Mouse (Mus musculus) large intestine, adult 2 months (tissue): ENCODE results near the gene Igfbp1. TPM values are rescaled to one million over a fixed set of nuclear protein-coding genes. Genes with fewer than 3 reads are reported as not detected.

Experiments
- DNase-seq: peaks from one replicate; pipeline ENCODE4 v3.0.0-alpha.2; 2012; ENCODE audit warnings: low read depth, low spot score
- WGBS: fragments of 180-500 bp; shearing (Covaris S2); methylation state at CpG from one replicate; pipeline ENCODE4 v1.1.7; 2018; 5-methylcytosine and 5-hydroxymethylcytosine counted together
- polyA plus RNA-seq: library from polyadenylated mRNA; depleted of rRNA; stranded (reverse); fragments of >200 nt; gene quantifications from 2 replicates; pipeline ENCODE4 v1.2.3, GENCODE M21; 2012; rRNA removed

Igfbp1 gene
- polyA plus RNA-seq, 1 experiment: 0.06 TPM

DNA sequence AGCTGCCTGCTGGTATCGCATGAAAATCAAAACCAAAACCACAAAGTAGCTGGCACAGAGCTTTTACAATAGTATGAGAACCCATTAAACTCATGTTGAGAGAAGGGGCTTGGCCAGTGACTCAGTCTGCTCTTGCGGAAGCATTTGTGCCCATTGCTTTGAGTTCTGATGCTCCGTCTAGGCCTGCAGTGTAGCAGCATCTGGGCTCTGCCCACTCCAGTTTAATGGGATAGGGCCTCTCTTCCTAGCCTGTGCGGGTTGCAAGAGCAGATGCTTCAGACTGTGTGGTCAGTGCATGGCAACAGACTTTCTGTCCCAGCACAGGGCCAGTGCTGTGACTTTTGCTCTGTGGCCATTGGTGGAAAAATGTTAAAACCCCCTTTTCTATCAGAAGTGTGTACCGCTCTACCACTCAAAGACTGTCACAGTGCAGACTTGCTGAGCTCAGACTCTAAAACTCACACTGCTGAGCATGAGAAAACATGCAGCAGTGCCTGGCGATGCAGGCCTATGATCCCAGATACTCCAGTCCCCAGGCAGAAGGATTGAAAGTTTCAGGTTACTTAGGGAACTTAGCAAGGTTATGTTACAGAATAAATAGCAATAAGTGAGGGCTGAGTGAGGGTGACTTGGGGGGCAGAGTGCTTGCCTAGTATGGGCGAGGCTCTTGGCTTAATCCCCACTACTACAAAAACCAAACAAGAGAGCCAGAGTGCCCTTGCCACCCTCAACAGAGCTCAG, 29.4 kb downstream of the Igfbp1 start:
- 78% methylated on average over 7 of the region's 7 CpGs for WGBS

DNA sequence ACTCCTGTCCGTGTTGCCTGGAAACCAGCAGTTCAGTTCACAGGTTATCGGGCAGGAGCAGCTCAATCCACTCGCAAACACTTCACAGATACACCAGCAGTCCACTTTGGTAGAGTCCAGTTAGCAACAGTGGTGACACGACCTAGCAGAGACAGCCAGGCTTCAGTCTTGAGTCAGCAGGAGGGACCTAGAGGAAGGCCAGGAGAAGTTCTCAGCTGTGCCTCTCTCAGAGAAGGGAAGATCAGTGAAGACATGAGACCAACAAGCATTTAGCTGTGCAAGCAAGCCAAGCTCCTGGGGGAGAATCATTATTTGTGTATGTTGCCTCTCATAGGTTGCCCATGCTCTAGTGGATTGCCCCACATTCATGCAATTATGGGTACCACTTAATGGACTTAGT, 30.5 kb downstream of the Igfbp1 start:
- WGBS: 83% methylated on average over 4 of the region's 4 CpGs
- DNase-seq: no peak

More for the DNA sequence above, 29.4 kb downstream of the Igfbp1 start:
- no peak for DNase-seq

DNA sequence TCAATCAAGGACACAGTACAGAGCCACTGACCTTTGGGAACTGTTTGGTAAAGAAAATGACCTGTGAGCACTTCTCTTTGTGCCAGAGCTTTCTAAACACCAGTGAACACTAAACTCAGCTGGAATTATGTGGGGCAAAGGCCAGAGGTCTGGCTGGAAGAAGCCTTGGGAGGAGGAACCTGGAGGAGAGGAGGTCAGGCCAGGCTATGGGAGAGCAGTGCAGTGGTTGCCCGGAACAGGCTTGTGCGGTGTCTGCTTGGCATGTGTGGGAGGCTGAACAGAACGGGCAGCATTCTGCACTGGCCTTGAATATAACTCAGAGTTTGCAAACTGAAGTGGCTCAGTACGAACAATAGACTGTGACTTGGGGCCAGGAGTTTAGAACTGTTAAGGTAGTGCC, 32.4 kb downstream of the Igfbp1 start:
- 69% methylated on average over 4 of the region's 4 CpGs for WGBS
- no peak for DNase-seq

DNA sequence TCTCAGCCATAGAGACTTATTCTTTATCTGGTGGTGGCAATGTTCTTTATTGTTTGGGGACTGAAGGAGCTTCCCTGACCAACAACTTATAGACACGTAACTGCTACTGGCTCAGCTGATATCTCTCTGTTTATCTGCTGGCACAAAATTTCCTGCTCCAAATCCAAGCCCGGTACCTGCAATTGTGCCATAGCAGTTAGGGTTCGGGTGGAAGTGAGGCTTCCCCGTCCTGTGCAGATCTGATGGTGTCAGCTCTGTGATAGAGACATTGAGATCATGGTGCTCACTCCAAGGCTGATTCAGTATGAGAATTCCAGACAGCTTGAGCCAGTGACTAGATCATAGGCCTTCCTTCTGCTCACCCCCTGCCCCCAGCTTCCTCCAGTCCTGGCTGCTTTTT, 34.4 kb downstream of the Igfbp1 start:
- DNase-seq: no peak
- WGBS: 90% methylated on average over 4 of the region's 4 CpGs

DNA sequence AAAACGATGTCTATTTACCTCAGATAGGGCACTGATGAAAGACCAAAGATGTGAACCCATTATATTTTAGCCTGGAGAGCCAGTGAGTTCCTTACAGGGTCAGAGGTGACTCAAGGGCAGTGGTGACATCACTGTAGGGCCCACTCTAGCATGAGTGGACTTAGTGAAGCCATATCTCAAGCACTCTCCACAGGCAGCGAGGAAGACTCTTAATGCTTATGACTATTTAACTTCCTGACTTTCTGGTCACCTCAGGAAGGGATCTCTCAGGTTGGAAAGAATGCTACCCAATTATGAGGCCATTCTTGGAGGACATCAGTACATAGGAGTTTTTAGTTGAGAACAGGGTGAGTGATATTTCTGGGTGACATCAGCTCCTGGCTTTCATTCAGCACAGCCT, 35.8 kb downstream of the Igfbp1 start:
- no peak for DNase-seq
- 77% methylated on average over 2 of the region's 2 CpGs for WGBS

DNA sequence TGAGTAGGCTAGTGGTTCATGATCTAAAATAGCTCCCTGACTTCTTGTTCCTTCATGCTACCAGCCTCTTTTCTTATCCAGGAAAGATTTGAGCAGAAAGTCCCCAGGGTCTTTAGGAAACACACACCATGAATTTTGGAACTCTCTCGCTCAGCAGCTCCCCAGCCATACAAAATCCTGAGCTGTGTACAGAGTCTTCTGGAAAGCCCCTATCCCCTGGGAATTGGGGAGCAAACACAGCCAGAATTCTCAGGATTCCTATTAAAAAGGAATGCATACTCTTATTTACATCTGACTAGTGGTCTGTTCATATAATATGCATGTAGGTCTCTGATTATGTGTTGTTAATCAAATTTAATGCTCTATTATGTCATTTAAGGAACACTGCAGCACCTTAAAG, 36.9 kb downstream of the Igfbp1 start:
- no peak for DNase-seq
- WGBS: 80% methylated on average over 1 of the region's 1 CpGs

DNA sequence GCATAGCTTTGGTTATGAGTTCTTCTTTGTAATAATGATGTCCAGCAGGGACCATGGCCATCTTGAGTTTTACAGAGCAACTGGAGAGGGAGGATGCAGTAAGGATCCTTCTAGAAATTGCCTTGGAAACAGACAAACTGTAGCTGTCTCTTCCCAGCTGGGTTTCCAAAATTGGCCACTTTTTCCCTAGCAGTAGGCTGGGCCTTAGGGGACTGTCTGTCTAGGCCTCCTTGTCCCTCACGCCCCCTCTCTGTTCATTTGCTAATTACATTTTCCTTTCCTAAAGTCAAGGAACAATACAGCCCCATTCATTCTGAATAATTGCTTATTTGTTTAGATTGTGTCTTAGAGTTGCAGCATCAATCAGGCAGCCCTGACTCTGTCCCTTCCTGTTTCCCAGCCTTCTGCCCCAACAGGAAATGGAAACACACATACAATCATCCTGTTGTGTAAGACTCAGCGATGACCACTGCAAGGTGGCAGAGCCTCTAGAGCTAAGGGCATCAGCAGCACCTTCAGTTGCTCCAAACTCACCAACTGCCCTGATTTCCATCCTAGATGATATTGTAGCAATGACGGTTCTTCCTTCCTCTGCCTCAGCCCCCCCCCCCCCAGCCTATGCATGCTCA, 37.5 kb downstream of the Igfbp1 start:
- WGBS: 72% methylated on average over 3 of the region's 3 CpGs
- no peak for DNase-seq

DNA sequence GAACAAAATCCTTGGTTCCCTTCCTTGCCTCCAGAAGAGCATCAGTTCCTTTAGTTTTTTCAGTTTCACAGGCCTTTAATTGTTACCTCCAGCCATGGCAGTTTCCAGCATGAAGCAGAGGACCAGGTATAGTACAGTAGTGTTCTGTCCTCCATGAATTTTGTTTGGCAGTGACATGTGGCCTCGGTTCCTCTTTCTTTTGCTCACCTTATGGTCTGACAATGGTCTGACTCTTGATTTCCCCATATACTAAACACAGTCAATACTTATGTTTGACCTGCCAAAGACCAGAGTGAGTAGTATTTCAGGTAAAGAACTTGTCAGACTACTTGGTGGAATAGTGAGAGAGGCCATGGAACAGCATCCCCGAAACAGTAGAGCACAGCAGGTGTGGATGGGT, 39.2 kb downstream of the Igfbp1 start:
- no peak for DNase-seq
- 84% methylated on average over 2 of the region's 2 CpGs for WGBS

DNA sequence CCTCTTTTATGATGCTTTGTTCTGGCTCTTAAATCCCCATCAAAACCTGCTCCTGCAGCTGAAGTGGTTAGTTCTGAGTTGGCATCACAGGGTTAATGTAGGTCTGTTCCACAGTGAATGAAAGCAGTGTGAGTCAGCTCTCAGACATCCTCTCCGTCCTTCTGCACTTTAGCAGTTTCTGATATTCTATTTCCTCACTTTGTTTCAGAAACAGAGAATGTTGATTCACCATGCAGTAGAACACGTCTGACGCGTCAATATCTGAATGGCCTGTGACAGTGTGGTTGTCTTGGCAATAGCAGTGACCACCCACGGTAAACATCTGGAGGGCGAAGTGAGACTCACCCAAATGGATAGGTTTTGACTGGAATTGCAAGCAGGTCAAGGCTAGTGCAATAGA, 40.1 kb downstream of the Igfbp1 start:
- 35% methylated on average over 6 of the region's 6 CpGs for WGBS
- no peak for DNase-seq

DNA sequence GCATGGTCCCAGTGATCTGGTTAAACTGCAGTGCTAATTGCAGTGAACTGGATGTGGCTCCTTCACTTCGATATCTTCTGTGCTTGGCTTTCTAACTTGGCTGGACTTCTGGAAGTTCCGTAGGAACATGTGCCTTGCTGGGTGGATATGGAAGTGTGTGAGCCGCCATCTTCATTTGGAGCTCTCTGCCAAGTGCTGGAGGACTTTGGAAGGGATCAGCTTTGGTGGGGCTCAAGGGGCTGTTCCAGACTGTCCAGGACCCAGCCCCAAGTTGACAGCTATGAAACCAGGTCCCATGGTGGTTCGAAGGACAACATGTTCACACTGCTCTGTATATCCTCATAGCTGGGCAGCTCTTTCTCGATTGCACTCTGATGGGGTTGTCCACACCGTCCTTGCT, 41.0 kb downstream of the Igfbp1 start:
- 90% methylated on average over 6 of the region's 6 CpGs for WGBS
- no peak for DNase-seq

DNA sequence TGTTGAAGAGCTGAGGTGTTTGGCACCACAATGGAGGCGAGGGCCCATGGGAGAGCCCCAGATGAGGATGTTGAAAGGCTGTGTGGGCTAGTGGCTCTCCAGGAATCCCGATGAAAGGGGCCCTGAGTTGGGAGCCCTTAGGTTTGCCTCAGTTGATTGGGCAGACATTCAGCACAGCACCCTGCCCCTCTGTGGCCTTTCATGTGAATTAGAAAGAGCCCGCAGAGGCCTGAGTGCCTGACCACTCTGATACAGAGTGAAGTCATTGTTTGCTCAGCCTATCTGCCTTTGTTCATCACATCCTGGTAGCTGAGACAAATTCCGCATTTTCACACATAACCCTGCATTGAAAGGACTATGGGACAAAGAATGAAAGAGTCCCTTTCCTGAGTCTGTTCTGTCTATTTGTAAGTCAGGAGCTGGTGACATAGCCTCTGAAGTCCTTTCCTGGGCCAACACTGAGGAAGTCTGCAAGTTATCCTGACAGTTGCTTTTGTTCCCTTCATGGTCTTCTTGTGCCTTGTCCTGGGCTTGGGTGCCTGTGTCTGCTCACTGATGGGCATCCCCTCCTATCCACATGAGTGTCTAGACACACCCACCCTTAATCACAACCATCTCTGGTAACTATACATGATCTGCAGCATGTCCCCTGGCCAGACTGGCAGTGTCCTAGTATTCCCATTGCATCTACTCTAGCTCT, 41.6 kb downstream of the Igfbp1 start:
- WGBS: 69% methylated on average over 4 of the region's 4 CpGs
- DNase-seq: no peak

DNA sequence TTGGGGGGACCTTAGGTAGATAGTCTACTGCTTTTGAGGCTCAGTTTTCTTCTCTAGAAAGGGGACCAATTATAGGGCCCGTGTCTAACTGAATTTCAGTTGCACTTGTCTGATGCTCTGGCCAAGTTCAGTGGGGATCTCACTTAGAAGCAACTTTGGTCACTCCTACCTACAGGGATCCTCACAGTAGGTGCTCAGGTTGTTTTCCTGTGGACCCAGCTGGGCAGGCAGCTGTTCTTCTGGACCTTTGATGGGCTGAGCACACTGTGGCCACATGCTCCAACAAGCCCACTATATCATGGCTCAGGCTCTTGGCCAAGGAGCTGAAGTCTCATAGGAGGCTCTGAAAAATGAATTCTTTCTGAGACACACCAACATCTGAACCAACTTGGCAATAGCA, 47.2 kb downstream of the Igfbp1 start:
- no peak for DNase-seq
- 56% methylated on average over 1 of the region's 1 CpGs for WGBS

DNA sequence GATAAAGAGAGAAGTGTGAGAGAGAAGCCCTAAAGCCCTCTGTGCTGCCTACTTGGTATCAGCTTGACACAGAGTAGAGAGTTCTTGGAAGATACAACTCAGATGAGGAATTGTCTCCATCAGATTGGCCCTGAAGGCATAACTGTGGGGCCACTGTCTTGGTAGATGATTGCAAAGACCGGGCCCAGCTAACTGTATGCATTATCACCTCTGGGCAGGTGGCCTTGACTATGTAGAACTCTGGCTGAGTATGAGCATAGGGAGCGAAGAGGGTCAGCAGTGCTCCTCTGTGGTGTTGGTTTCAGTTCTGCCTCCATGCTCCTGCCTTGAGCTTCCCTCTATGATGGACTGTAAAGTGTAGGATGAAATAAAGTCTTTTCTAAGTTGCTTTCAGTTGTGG, 52.8 kb downstream of the Igfbp1 start:
- 73% methylated on average over 2 of the region's 2 CpGs for whole genome bisulfite sequencing
- DNase-seq: no peak

DNA sequence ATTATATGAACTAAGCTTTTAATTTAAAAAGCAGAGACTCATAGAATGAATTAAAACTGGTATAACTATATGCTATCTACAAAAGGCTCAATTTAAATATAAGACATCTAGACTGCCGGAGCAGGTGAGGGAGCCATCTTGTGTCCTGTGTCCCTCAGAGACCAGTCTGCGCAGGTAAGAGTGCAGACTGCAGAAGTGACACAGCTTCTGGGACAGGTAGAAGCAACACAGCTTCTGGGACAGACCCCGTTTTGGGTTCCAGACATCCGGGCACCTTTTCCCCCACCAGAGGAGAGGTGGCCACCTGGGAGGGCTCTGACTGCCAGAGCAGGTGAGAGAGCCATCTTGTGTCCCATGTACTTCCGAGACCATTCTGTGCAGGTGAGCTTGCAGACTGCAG, 53.3 kb downstream of the Igfbp1 start:
- DNase-seq: no peak
- WGBS: 94% methylated on average over 5 of the region's 5 CpGs

Other genes starting within 250 kb of the Igfbp1 start
- gene Adcy1, start 134.3 kb upstream of the Igfbp1 start, polyA plus RNA-seq: 0.31 and 0.63 TPM in 2 replicates
- gene Gm11985, start 9.2 kb upstream of the Igfbp1 start, polyA plus RNA-seq: not detected in 2 replicates
- 21.0 and 31.8 TPM in 2 replicates for gene Igfbp3, start 16.1 kb downstream of the Igfbp1 start, polyA plus RNA-seq